Mouse (Mus musculus) heart, embryonic 11.5 days (tissue): ENCODE data around the gene Chd2. TPM values are rescaled to one million over a fixed set of nuclear protein-coding genes. Genes with fewer than 3 reads are reported as not detected.

ENCODE experiments used
- polyA plus RNA-seq: library from polyadenylated mRNA; unstranded; fragments of >200 nt; fragmentation: Nextera tagmentation; extraction: Ambion mirVana; gene quantifications from 2 replicates; pipeline ENCODE4 v1.2.1, GENCODE M21; 2014

The Chd2 gene
- polyA plus RNA-seq, 1 experiment from 2014 or later: 45.6 TPM

Other genes starting within 250 kb of the Chd2 start
- 4.2 and 5.8 TPM in 2 replicates for gene Rgma, start 166.3 kb downstream of the Chd2 start, polyA plus RNA-seq
- gene Fam174b, start 198.5 kb upstream of the Chd2 start, polyA plus RNA-seq: 30.8 and 36.9 TPM in 2 replicates